Mouse (Mus musculus) naive thymus-derived CD4-positive, alpha-beta T cell, adult 2 months (primary cell): ENCODE results near the gene Dnajb2.

ENCODE experiments used
- DNase-seq: peaks from one replicate; pipeline ENCODE4 v3.0.0-alpha.2; 2011; ENCODE audit warnings: low read depth

The Dnajb2 gene

DNA sequence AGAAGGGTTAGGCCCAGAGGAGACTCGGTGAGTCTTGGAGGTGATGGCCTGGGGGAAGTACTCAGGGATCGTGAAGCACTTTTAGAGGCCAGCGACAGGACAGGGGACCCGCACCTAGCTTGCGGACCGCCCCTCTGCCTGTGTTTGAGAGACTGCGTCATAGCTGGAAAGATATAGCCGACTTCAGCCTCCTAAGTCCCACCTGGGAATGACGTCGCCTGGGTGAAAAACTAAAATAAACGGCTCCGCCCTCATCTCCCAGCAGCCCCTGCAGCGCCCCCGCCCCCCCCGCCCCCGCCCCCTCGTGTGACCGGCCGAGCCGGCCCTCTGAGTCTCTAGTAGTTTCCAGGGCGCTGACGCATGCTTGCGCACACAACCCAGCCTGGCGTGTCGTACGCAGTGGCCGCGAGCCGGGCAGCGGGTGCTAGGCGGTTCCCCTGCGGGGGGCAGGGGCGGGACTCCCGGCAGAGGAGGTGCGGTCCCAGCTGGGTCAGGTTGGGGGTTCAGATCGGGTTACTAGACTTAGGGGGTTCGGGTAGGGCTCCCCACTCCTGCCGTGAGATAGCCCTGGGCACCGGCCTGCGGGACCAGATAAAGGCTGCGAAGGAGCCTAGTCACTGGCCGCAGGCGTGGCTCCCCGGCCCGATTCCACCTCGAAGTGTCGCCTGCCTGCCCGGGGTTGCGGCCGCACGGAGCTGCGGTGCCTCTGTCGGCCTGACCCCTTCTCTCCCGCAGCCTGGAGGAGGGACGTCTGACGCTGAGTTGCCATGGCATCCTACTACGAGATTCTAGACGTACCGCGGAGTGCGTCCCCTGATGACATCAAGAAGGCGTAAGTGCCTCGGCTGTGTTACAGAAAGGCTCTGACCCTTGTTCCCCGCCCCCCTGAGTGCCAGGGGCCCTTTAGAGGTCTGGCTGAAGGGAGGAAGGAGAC, at the start of gene Dnajb2:
Gene Dnajb2 (plus strand): TSS at position 290 of the 934 bp plus-strand sequence.
- DNase-seq, result peak; percentile 90

- DNase-seq, result no peak
Observed at GRCm38 (mm10) chr1:75187126-75187525, 49.1 kb upstream of the Dnajb2 start.

GRCm38 (mm10) chr1:75187914-75188483, 48.2 kb upstream of the Dnajb2 start:
- no peak for DNase-seq

DNA sequence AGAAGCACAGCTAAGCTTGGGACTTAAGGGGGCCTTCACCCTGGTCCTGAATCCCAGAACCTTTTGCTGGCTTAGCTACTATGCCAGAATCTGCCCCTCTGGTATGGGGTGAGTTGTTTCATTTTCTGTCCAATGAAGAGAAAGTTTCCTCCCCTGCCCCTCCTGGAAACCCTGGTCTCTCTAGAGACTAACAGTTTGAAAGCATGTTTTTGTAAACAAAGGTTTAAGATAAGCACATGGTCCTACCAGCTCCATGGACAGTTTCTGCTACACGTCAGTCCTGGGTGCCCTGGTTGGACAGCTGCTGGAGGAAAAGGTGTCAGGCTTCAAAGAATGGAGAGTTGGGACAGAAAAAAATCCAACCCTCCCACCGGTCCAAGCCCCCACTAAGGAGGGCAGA, 45.6 kb upstream of the Dnajb2 start:
- no peak for DNase-seq

GRCm38 (mm10) chr1:75191258-75191621, 45.0 kb upstream of the Dnajb2 start:
- no peak for DNase-seq

DNA sequence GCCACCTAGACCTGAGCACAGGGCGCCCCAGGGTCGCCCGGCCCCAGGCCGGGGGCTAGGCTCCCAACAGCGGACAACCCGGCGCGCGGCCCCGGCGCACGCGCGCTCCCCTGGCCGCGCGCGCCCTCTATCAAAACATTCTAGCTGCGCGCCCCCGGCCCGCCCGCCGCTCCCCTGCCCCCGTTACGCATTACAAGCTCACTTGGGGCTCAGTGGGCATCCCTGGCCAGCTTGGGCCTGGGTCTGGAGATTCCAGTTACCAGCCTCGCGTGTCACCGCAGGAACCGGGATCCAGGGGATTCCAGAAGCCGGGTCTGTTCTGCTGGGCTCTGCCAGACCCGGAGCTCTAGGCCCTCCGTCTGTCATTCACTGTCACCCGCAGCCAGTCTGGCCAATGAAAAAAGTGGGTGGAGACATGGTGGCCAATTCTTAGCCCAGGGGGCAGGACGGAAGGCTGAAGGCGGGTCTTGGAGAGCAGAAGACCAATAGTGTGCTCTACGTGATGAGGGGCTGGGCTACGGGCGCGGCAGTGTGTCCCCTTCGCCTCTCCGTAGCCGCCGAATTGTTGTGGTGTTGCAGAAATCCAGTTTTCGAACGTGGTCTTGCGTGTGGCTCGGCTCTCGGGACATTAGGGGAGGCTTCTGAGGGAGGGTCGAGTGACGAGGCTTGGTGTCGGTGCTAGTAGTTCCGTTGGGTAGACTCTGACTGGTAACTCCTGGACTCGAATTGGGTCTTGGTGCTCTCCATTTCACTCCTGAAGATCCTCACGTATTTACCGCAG, 44.4 kb upstream of the Dnajb2 start, which contains the start of the genes Ankzf1 and Atg9a:
Gene Ankzf1 (plus strand): TSS at position 530 of the 781 bp plus-strand sequence.
Gene Atg9a (minus strand): TSS at position 575 of the 781 bp plus-strand sequence.
- DNase-seq, result peak; percentile 97

DNA sequence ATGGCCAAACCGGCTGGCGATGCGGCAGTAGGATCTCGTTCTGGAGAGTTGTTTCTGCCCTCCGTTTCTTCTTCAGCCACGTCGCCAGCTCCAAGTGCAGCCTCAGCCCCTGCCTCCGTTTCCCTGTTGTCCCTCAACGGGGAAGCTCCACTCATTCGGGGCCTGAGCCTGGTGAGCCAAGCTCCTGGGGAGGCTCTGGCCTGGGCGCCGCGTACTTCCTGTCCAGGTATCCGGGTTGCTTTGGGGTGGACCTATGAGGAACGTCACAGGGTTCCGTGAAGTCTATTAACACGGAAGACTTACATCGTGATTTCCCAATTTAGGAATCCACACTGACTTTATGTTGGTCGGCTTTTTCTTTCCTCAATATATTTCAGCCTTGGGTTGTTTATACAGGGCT, 43.8 kb upstream of the Dnajb2 start:
- DNase-seq, result no peak

- DNase-seq, result no peak
Observed at GRCm38 (mm10) chr1:75201236-75201635, 35.0 kb upstream of the Dnajb2 start.

- peak; percentile 34 for DNase-seq
Observed at GRCm38 (mm10) chr1:75208967-75209678, 27.1 kb upstream of the Dnajb2 start.

DNA sequence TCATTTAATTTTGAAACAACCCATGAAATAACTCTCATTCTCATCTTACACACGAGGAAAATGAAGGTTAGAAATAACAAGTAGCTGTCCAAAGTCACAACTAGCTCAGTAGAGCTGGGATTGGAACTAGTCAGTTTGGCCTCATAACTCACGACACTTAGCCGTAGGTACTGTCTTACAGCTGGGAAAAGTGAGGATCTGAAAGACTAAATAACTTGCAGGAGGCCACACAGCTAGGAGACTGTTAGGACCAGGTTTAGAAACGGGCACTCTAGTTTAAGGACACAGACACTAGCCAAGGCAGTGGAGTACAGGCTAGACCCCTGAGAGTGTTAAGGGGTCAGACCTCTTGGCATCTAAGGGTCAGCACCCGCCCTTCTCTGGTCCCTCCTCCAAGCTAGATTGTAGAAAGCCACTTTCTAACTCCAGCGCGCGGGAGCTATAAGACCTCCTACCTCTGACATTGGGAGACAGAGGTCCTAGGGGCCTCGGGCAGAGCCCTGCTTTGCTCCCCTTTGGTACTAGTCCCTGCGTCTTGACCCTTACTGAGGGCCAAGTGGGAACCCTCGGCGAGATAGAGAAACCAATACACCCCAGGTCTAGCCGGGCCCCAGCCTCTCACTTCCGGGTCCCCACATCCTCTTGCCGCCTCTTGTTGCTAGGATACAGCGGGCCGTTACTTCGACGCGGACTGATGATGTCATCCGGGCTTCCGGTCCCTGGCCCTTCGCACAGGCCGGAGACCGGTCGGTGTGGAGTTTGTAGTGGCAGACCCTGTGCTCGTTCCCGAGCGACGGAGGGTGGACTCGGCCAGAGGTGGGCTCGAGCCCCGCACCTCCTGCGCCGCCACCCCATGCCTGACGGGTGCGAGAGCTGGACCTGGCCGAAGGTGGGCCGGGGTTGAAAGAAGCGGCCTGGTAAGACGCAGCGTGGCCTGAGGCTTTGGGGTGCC, 25.8 kb upstream of the Dnajb2 start, which contains the start of the genes Glb1l and Stk16:
Gene Glb1l (minus strand): TSS at position 678 of the 952 bp plus-strand sequence.
Gene Stk16 (plus strand): TSS at position 703 of the 952 bp plus-strand sequence.
- DNase-seq, result peak; percentile 94

DNA sequence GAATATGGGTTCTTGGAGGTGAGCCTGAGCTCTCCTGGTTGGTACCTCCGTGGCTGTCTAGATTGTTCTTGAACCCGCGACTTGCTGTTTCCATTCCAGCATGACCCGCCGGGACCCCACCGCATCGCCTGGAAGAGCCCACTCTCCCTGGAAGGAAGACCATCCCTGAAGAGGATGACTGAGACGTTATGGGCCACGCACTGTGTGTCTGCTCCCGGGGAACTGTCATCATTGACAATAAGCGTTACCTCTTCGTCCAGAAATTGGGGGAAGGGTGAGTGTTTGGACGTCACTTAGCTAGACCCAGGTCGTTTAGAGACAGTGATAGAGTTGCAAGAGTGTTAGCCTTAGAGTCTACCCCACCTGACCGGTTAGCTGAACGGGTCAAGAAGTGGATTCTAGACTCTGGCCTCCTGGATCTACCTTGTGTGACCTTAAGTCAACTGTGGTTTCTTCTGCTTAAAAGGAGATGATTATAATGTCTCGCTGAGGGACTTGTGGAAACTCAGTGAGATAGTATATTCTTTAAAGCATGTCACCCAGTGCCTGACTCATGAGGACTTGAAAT, 25.0 kb upstream of the Dnajb2 start:
- DNase-seq, result no peak

- peak; percentile 10 for DNase-seq
Observed at GRCm38 (mm10) chr1:75212542-75212941, 23.7 kb upstream of the Dnajb2 start.

GRCm38 (mm10) chr1:75213096-75213495, 23.1 kb upstream of the Dnajb2 start:
- peak; percentile 55 for DNase-seq

DNA sequence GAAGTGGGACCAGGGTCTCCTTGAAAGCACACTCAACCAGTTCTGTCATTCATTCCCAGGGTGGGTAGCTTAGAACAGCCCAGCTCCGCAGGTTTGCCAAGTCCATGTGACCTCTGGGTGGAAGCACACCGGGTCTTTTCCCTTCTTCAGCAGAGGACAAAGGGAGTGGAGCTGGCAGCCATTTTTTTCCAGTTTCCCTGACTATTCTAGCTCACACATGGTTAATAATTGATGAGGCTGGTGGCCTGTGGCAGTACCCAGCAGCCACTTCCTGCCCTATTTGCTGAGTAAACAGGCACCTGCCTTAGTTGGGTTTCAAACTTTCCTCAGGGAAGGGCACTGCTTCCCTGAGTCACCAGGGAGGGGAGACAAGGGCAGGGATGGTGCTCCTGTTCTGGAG, 21.8 kb upstream of the Dnajb2 start:
- peak; percentile 19 for DNase-seq

GRCm38 (mm10) chr1:75214886-75215285, 21.3 kb upstream of the Dnajb2 start:
- DNase-seq, result no peak

GRCm38 (mm10) chr1:75215785-75216184, 20.4 kb upstream of the Dnajb2 start:
- DNase-seq, result peak; percentile 13

- DNase-seq, result peak; percentile 63
Observed at GRCm38 (mm10) chr1:75216797-75217585, 19.2 kb upstream of the Dnajb2 start.

DNA sequence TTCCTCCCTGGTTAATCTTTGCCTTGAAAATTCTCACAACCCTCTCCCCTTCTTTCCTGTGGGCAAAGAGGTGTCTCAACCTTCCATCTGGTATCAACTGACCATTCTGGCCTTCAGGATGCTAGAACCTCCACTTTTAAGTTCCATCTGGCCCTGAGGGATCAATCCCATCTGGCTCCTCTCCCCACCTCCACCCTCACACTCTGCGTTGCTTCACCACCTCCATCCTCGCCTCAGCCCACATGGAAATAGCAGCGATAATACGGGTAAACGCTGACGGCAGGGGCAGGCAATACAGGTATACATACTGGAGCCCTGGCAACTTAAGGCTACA, 18.3 kb upstream of the Dnajb2 start:
- no peak for DNase-seq
